Mouse (Mus musculus) adrenal gland, adult 18-20 months (tissue): Measurements from ENCODE around the gene Ninj1. TPM values are rescaled to one million over a fixed set of nuclear protein-coding genes. Genes with fewer than 3 reads are reported as not detected.

Experiments
- DNase-seq, 2 experiments: peaks; one replicate each; pipeline ENCODE4 v3.0.0; 2021 to 2022; ENCODE audit warnings: low spot score in 2 of 2
- total RNA-seq, 2 experiments: library from RNA; stranded (reverse); gene quantifications; 1 replicate in 1 of 2; 2 replicates in 1 of 2; pipeline ENCODE4 v1.2.3; 2021

Ninj1 gene
- total RNA-seq, 2 experiments from 2014 or later, result 60.6 to 78.3 TPM

DNA sequence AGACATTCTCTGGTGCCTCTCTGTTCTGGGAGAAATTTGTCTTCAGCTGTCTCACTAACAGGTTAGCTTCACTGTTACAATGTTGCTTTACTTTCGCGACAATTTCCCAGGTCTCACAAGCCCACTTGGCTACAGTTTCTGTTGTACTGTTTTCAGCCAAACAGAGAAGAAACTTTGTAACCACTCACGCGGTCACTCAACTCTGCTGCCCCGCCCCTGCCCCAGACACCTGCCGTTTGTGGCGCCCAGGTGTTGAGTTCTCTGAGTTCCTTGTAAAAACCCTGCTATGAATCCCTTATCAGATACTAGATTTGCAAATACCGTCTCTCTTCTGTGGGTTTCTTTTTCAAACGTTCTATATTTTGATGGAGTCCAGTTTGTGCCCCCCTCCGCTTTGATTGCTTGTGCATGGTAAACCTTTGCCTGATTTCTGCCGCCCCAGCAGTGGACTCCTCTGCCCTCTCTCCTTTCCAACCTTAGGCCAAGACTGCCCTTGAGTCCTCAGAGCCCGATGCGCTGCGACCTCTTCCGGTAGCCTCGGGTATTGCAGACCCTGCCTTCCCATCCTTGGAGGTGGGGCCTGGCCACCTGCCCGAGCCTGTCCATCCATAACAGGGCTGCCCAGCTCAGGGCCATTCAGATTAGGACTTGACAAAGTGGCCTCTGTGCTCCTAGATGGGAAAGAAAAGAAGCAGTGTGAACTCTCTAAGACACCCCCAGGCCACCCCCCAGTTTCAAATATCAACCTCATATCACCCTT is 17.7 kb upstream of the Ninj1 start:
- peak; percentile 94 for DNase-seq

DNA sequence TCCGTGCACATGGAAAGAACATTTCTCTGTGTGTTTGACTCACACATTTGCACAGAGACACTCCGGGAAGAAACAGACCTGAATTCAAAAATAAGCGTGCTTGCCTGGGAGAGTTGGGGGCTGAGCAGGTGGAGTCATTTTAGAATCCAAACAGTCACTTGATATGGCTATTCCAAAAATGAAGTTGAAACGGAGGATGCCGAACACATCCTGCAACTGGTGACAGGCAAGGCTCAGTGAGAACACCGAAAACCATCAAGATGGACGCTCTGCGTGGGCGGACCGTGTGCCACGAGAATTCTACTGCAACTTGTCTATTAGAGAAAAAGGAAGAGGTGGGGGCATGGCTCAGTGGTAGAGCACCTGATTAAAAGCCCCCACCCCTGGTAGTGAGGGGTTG is 16.7 kb upstream of the Ninj1 start:
- DNase-seq, result no peak

DNA sequence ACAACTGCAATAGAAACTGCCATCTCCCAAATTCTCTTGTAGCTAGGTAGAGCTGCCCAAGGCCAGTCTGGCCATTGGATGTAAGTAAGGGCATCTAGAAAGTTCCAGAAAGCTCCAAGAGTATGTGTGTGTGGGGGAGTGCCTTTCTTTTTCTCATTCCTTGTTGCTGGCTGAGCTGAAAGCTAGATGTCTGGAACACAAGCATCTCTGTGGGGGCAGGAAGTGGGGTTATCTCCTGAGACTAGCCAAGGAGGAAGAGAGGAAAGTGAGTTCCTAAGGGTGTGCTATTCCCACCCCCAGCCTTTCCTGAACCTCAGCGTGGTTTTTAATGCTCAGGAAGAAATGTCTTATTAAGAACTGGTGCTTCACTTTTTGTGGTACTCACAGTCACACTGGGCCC is 15.6 kb upstream of the Ninj1 start:
- DNase-seq, result no peak

DNA sequence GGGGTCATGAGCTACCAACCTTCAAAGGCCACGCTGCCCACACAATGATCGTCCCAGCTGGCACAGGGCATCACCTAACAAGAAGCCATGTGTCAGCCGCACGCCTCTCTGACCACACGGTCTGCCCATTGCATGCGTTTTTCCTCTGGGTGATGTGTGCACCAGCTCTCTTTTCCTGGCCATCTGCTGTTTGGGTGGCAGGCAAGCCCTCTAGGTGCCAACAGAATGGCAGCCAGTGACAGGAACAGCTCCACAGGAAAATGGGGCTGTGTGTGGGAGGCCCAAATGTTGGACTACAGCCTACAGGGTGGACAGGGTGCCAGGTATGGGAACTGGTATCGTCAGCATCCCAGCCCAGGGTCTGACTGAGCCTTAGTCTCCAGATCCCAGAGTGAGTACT is 14.9 kb upstream of the Ninj1 start:
- no peak for DNase-seq

DNA sequence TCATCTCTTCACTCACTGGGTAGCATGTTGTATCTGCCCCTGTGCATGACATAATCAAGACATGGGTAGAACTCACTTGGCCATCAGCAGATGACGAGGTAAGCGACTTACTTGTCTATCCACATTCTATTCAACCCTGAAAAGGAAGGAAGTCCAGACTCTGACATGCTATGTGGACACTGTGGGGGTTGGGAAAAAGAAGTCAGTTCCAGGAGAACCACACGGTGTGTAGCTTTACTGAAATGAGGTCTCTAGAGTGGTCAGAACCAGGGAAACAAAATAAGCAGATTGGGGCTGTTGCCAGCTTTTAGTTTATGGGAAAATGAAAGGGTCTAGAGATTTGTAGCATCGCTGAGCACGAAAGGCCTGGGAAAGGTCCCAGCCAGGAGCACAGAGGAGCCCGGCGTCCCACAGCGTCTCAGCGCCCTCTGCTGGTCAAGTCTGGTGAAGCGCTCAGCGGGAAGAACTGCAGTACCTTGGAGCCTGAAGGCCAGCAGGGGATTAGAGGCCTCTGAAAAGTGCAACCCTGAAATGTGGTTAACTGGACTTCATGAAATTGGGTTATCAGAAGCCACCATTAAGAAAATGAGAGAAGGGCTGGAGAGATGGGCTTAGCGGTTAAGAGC is 14.2 kb upstream of the Ninj1 start:
- DNase-seq, result peak; percentile 96

DNA sequence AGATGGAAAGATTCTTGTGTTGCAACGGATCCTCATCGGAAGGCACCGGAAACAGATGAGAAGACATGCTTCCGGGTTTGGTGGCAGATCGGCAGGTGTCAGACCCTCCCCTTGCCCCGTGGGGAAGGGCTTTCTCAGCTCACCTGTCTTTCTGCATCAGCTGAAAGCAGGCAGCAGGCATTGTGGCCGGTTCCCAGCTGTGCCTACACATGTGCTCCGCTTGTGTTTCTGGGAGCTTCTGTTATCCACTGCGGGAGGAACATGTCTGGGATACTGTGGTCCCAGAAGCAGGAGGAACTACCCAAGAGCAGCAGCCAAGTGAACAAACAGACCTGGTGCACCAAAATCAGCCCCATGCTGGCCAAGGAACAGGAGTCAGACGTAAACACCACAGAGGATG is 11.8 kb upstream of the Ninj1 start:
- no peak for DNase-seq

DNA sequence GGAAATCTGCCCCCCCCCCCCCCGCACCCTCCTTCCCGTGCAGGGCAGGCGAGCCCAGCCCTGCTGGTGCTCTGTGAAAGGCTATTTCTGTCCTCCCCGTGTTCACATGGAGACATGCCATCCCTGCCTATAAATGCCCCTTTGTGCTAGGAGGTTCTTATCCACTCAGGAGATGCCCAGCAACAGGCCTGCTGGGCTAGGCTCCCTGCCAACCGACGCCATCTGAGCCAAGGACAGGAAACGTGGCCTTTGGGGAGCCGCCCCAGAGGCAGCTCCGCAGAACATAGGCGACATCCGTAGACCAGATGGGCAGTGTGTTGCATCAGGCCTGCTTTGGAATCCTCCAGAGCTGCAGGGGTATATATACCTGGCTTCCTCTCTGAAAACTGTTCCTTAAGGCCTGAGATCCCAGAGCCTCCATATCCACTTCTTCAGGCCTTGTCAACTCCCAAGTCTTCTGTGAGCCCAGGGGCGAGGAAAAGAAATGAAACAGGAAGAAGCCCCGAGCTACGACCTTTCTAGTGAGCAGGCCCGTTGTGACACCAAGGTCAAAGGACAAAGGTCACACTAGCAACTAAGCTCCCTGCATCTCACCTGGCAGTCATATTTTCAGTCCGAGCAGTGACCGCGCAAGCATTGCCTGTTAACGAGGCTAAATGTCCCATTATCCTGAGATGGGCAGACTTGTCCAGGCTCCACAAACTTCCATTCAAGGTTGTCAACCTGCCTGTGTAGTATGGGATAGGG is 8.3 kb upstream of the Ninj1 start:
- peak; percentile 63 to 69 for DNase-seq

DNA sequence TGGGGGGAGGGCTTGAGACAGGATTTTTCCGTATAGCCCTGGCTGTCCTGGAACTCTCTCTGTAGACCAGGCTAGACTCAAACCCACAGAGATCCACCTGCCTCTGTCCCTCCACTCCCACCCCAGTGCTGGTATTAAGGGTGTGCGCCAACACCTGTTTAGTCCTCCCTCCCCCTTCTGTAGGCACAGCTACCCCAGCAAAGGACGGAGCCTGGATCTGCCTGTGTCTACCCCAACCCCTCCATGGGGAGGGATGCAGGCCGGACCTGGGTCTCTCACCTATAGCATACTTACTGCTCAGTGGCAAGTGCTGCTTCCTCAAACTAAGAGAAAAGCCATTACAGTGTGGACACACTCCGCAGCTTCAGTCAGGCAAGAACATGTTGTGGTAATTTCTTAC is 7.0 kb upstream of the Ninj1 start:
- no peak for DNase-seq

DNA sequence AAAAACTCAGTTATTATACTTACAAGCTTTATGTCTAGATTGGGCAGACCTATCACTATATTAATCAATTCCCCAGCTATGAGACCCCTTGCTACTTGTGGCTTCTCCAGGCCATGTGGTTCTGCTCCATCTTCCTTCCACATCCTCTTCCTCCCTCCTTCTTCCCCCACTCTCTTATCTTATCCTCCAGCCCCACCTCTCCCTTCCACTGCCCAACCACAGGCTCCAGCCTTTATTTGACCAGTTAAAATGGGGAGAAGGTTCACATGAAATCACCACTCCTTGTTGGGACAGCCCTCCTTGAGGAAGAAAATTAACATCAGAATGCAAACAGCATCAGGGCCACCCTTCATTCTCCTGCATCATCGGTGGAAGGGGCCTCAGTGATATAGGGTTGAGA is 6.6 kb upstream of the Ninj1 start:
- DNase-seq, result no peak

DNA sequence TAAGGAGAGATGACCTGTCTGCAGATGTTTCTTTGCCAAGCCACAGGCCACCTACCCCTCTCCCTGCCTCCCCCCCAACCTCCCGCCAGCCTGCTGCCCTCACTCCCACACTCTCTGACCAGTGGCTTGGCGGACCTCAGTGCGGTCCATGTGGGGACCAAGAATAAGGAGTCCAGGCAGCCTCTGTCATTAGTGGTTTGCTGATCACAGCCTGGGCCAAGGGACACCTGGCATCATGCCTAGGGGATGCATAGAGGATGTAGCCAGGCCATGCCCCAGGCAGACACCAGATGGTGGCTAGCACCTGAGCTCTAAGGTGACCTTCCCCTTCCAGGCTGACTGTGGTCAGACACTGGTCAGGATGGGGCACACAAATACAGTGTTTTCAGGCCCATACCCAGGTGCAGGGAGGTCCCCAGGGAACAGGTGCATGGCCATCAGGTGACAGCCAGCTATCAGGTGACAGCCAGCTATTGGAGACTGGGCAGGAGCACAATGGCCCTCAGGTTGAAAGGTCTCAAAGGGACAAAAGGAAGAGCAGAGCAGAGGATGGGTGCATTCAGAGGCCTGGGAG is 5.8 kb upstream of the Ninj1 start:
- DNase-seq, result no peak

DNA sequence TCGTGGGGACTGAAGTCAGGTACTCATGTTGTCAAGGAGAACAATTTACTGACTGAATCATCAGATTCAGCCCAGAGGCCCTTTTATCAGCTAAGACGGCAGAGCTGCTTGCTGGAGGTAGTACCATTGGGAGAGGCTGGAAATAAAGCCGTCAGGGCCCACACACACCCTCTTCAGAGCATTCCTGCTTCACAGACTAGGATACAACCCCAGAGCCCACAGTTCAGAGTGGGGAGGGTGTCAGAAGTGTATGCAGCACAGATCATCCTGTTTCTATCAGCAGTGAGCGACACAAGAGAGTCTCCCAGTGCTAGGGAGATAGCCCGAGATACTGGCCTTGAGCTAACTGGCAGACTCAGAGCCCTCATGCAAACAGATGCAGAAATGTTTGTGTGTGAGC is 4.1 kb upstream of the Ninj1 start:
- no peak for DNase-seq

DNA sequence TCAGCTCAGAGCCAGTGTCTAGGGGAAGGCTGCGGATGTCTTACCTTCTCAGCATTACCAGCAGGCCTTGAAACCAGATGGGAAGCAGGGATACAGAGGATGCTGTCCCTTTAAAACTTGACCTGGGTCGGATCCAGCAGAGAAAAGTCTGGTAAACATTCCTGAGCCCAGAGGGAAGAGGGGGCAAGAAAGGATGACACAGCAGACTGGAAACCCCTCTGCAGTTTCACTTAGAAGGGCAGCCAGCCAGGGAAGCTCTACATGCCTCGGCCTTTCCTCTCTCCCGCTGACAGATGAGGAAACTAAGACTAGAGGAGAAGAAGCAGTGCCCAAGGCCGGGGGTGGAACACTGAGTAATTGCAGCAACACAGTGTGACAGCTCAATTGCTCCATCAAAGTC is 3.6 kb upstream of the Ninj1 start:
- no peak for DNase-seq

DNA sequence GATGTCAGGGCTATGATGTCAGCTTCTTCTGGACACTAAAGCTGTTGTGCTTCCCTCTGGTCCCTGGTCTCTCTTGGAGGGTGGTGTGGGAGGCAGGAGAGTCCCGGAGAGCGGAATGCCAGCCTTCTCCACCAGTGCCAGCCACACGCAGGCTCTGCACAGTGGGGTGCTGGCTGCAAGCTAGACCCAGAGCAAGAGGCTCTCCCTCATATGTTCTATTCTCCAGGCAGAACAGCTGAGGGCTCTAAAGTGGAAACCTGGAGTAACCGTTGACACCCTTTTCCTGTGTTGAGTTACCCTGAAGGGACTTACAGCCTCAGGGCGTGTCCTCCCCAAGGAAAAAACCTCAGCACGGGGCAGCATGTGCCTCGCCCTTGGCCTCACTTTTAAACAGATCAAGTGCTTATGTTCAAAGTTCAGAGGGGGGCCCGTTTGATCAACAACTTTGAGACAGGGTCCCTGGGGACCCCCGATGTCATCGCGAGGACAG is 442 bp upstream of the Ninj1 start:
- DNase-seq, result no peak

DNA sequence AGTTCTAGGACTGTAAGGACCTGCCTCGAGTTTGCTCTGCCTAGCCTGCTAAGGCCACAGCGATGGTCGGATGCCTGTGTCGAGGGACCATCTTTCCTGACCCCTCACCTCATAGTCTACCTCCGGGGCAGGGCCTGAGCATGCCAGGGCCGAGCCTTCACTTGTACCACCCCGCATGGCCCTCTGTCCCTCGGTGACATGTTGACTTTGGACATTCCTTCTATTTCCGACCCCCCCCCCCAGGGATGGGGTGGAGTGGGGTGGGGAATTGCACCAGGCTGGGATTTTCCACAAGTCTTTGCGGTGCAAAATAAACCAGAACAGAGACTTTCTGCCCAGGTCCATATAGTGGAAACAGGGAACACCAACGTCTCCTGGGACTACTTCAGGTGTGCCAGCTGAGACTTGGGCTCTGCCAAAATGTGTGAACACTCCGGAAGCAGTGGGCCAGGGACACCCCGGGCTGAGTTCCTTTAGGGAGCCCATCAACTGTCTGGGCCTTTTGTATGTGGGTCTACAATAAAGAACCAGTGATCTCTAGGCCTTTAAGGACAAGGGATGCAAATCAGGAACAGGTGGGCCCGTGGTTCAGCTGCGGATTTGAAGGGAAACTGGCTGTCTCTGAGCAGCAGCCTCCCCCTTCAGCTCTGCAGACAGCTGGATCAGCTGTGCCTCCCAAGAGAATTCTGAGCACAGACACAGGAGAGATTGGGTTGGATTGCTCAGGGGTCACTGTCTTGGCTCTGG is 1.1 kb downstream of the Ninj1 start:
- DNase-seq, result no peak

DNA sequence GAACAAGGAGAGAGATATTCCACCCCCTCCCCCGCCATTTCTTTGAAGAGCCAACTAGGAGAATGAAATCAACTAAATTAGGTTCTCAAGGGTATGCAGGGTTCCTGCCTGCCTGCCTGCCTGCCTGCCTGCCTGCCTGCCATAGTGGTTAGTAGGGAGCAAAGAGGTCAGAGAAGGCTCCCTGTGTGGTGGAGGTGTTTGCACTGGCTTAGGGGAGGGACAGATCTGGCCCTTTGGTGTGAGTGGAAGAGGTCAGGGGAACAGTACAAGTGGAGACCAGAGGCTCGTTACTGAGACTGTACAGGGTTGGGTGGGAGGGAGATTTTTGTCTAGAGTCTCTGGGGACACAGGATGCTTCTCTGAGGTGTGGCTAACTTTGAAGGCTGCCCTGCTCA is 1.7 kb downstream of the Ninj1 start:
- no peak for DNase-seq

DNA sequence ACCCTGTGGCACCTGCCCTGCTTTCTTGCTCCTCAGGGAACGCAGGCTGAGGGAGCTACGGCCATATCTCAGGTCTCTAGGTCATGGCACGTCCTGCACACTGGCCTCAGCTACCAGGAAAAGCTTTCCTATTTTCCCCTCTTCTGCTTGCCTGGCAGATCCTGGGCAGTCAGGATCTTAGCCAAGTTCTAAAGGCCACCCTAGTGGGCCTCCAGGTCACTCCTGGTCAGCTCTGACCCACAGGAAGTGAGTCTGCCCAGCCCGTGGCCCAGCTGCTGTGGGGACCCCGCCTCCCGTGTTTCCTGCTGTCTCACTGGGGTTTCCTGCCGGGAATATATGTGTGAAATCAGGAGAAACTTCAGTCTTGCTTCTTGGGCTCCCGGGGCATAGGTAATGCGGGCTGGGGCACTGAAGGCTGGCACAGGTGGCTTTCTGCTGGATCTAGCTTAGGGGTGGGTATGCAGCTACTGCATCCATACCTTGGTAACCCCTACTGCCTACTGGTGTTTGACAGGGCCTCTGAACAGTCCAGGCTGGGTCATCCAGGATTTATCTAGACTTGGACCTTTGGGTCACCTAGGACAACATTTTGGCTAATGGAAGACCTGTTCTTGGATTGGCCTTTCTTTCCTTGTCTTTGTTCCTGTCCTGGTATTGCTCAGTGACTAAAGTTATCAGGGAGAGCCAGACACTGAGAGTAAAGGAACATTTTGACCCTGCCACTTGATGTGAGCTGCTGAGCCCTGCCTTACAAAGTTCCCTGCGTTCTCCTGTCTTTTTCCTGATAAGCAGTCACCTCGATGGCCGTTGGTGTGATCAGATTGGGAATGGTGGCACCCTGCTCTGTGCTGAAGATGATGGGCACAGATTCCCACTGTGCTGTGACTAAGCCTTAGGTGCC is 2.9 kb downstream of the Ninj1 start:
- peak in 1 of 2 experiments; percentile 50 for DNase-seq

DNA sequence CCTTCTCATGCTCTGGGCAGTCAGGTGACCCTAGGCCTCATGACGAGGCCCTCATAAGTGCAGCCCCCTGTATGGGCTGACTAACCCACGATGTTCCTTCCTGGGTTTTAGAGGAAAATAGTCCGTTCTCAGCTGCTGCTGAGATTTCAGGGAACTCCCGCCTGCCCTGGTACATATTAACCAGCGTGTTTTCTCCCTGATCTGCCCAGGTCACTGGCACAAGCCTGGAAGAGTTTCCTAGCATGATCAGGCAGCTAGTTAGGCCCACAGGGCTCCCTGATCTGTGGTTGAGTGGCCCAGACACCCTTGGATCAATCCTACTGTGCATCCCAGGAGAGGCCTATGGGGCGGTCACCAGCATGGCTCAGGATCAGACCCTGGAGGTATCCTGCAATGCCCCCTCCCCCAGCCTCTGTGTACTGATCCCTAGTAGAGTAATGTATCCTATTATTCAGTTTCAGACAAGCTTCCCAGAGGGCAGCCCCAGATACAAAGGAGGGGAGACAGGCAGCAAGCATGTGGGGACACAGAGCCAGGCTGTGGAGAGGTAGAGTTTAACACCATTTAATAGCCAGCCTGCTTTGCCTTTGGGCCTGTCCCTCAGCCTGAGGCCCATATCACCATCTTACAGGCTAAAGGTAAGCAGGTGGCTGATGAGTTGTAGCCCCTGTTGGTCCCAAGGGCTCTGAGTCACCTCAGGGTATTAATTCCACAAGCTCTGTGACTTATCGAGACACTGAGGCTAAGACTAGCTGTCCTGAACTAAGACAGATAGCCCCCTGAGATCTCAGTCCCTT is 3.8 kb downstream of the Ninj1 start:
- DNase-seq, result no peak

DNA sequence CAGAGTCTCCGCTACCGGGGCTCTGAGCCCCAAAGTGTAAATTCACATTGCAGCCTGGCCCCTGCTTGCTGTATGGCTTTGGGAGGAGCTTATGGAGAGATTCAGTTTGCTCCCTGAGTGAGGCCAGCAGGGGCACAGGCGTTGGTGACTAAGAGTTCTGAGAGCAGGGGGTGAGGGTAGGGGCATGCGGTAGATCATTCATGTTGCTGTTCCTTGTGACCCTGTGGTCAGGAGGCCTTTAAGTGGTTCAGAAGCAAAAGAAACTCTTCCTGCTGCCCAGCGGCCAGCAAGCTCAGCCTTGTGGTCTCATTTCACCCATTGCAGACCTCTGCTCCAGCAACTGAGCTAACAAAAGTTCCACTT is 4.4 kb downstream of the Ninj1 start:
- no peak for DNase-seq

DNA sequence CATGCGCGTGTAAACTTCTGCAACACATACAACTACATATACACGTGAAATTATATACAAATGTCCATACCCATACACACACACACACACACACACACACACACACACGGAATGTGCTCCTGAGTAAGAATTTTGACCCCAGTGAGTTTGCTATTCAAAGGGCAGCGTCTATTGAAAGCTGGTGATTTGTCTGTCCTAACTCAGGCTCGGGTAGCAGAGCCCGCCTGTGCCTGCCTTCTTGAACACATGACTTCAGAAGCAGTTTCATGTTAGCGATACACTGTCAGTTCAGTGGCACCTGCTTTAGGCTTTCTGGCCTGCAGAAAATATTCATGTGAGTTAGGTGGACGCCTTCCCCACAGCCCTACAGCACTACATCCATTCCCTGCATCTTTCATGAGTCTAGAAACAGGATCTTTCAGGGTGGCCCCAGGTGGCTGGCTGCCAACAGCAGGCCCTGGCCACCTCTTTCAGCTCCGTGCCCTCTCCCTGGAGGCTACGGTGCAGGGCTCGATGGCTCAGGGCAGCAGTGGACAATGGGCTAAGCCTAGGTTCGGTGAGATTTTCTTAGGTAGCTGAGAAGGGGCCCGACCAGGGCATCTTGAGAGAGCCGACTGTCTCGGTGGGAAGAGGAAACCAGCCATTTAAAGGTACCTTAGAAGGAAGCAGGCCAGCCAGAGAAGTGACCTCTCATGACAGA is 5.0 kb downstream of the Ninj1 start:
- DNase-seq, result no peak
